Mouse (Mus musculus) erythroblast, embryonic 14.5 days (primary cell): ENCODE measurements around the gene Pacs1.

ENCODE experiments used
- GATA1 ChIP-seq: IDR thresholded peaks from 2 replicates; pipeline ENCODE4 v1.6.1; 2012; ENCODE audit warnings: low read length, inconsistent platforms, mixed read lengths
- TAL1 ChIP-seq: IDR thresholded peaks from 3 replicates; pipeline ENCODE4 v1.6.1; 2012; ENCODE audit warnings: low read length, inconsistent platforms, mixed read lengths

DNA sequence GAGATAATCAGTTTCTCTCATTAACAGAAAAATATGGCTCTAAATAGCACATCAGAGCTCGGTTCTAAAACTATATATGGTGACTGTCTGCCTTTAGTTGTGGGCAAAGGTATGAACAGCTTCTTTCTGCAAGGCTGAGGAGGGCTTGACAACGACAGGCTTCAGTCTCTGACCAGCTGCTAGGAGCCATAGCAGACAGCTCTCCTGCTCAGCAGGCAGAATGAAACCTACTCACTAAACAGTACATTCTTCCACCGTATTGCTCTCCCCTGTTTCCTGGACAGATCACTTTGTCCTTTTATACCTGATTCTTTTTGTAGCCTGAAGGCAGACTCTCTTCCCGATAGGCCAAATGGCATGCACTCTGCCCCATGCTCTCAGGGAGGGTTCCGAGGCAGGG is 121.2 kb downstream of the Pacs1 start:
- TF ChIP-seq GATA1, result no peak
- TF ChIP-seq TAL1, result no peak
